Mouse (Mus musculus): ENCODE data around the gene F8a. TPM values are rescaled to one million over a fixed set of nuclear protein-coding genes. Genes with fewer than 3 reads are reported as not detected.

Gene F8a
- total and polyA plus RNA-seq, 3 experiments, result 3.4 to 6.0 TPM; not detected in 1

DNA sequence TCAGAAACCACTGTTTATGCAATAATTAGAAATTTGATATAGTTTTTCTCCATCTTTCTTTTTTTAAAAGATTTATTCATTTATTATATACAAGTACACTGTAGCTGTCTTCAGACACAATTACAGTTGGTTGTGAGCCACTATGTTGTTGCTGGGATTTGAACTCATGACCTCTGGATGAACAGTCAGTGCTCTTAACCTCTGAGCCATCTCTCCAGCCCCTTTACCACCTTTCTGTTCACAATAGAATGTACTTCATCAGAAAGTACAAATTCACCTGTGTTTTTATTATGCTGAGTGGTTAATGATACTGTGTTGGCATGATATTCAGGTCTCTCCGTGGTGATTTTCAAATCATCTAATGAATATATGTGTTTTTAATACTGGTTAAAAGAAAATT lies 2.7 kb upstream of the F8a start:
- H3K27me3 ChIP-seq (ENCODE audit: control insufficient read depth in 1 of 2, insufficient read depth in 2 of 2, low read length in 2 of 2), result no peaks in the 10 kb centered on the region
- TF ChIP-seq POLR2AphosphoS5 (IDR thresholded peaks at IDR 0.05; ENCODE audit: borderline replicate concordance, low read depth, low read length), result no peak
- peak; percentile 66 for TF ChIP-seq TBP (IDR thresholded peaks at IDR 0.05; ENCODE audit: low read depth, low read length)
- TF ChIP-seq CHD1 (IDR thresholded peaks at IDR 0.05; ENCODE audit: low read depth, low read length), result no peak
- H3K36me3 ChIP-seq (ENCODE audit: control insufficient read depth in 1 of 2, insufficient read depth in 2 of 2, low read length in 2 of 2), result peaks cover 0 to 8% of the 10 kb centered on the region in 2 experiments; a peak in 2 of 4 replicates
- peaks cover 2% of the 10 kb centered on the region; the same call in 1 of the 2 replicates for H3K79me2 ChIP-seq (ENCODE audit: control insufficient read depth, insufficient read depth, low read length, poor library complexity)
- no peak overlapping the region for H3K9ac ChIP-seq (ENCODE audit: control insufficient read depth, low read depth, low read length, poor library complexity, severe bottlenecking)
- DNase-seq (ENCODE audit: low read depth, low spot score), result no peak
- H3K4me1 ChIP-seq (ENCODE audit: control insufficient read depth in 1 of 2, insufficient read depth in 2 of 2, low read length in 2 of 2), result peaks cover 3% of the 10 kb centered on the region in 2 experiments; a peak in 2 of 4 replicates
- no peaks in the 10 kb centered on the region for H3K9me3 ChIP-seq (replicated peaks; ENCODE audit: insufficient read depth, low read length)
- no peak overlapping the region for H3K4me3 ChIP-seq (ENCODE audit: control insufficient read depth in 1 of 2, insufficient read depth in 1 of 2, low read depth in 2 of 2, low read length in 2 of 2)
- H3K27ac ChIP-seq (ENCODE audit: control insufficient read depth, low read depth, low read length), result no peak overlapping the region

DNA sequence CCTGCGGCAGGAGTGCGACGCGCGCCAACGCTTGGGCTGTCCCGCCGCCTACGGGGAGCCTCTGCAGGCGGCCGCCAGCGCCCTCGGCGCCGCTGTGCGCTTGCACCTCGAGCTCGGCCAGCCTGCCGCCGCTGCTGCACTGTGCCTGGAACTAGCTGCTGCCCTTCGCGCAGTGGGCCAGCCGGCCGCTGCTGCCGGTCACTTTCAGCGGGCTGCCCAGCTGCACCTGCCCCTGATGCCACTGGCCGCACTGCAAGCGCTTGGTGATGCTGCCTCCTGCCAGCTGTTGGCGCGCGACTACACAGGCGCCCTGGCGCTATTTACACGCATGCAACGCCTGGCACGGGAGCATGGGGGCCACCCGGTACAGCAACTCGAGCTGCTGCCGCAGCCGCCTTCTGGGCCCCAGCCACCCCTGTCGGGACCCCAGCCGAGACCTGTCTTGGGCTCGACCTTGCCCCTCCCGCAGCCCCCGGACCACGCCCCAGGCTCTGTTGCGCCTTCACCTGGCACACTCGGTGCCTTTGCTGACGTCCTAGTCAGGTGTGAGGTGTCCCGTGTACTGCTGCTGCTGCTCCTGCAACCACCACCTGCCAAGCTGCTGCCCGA lies 619 bp downstream of the F8a start:
- Histone ChIP-seq H3K9me3 (replicated peaks; ENCODE audit: insufficient read depth, low read length) (no peaks in the 10 kb centered on the region), H3K27me3 (ENCODE audit: control insufficient read depth in 1 of 2, insufficient read depth in 2 of 2, low read length in 2 of 2) (no peaks in the 10 kb centered on the region), H3K9ac (ENCODE audit: control insufficient read depth, low read depth, low read length, poor library complexity, severe bottlenecking) (peak overlapping the region; percentile 76), H3K4me3 (ENCODE audit: control insufficient read depth in 1 of 2, insufficient read depth in 1 of 2, low read depth in 2 of 2, low read length in 2 of 2) (peak overlapping the region; percentile 59 to 75), H3K27ac (ENCODE audit: control insufficient read depth, low read depth, low read length) (peak overlapping the region; percentile 94), H3K36me3 (ENCODE audit: control insufficient read depth in 1 of 2, insufficient read depth in 2 of 2, low read length in 2 of 2) (peaks cover 0 to 11% of the 10 kb centered on the region in 2 experiments; a peak in 2 of 4 replicates), H3K79me2 (ENCODE audit: control insufficient read depth, insufficient read depth, low read length, poor library complexity) (peaks cover 2% of the 10 kb centered on the region; the same call in 1 of the 2 replicates), H3K4me1 (ENCODE audit: control insufficient read depth in 1 of 2, insufficient read depth in 2 of 2, low read length in 2 of 2) (peaks cover 3% of the 10 kb centered on the region in 2 experiments; a peak in 2 of 4 replicates)
- DNase-seq (ENCODE audit: low read depth, low spot score), result peak; percentile 54
- peak; percentile 14; the same call in 1 of the 2 replicates for TF ChIP-seq MXI1 (IDR thresholded peaks at IDR 0.05; ENCODE audit: low read depth, low read length)
- no peak for TF ChIP-seq ZC3H11A (IDR thresholded peaks at IDR 0.05; ENCODE audit: low read depth, low read length)

DNA sequence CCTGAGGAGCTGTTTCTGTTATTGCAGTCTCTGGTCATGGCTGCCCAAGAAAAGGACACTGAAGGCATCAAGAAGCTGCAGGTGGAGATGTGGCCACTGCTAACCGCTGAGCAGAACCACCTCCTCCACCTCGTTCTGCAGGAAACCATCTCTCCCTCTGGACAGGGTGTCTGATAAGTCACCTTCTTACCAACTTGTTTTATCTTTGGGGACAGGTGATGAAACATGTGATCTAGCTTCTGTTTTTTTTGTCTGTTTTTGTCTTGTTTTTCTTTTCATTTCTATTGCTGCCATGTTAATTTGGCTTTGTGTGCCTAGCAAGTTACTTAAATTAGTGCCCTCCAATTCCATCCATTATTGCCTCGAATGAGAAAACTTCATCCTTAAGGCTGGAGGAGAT lies 1.2 kb downstream of the F8a start:
- no peak for DNase-seq (ENCODE audit: low read depth, low spot score)
- Histone ChIP-seq H3K79me2 (ENCODE audit: control insufficient read depth, insufficient read depth, low read length, poor library complexity) (peaks cover 2% of the 10 kb centered on the region; the same call in 1 of the 2 replicates), H3K4me1 (ENCODE audit: control insufficient read depth in 1 of 2, insufficient read depth in 2 of 2, low read length in 2 of 2) (peaks cover 3% of the 10 kb centered on the region in 2 experiments; a peak in 2 of 4 replicates), H3K9me3 (replicated peaks; ENCODE audit: insufficient read depth, low read length) (no peaks in the 10 kb centered on the region), H3K4me3 (ENCODE audit: control insufficient read depth in 1 of 2, insufficient read depth in 1 of 2, low read depth in 2 of 2, low read length in 2 of 2) (peak overlapping the region; percentile 59 to 75), H3K9ac (ENCODE audit: control insufficient read depth, low read depth, low read length, poor library complexity, severe bottlenecking) (peak overlapping the region; percentile 76), H3K27ac (ENCODE audit: control insufficient read depth, low read depth, low read length) (no peak overlapping the region), H3K27me3 (ENCODE audit: control insufficient read depth in 1 of 2, insufficient read depth in 2 of 2, low read length in 2 of 2) (no peaks in the 10 kb centered on the region), H3K36me3 (ENCODE audit: control insufficient read depth in 1 of 2, insufficient read depth in 2 of 2, low read length in 2 of 2) (peaks cover 0 to 11% of the 10 kb centered on the region in 2 experiments; a peak in 2 of 4 replicates)
- TF ChIP-seq TBP (IDR thresholded peaks at IDR 0.05; ENCODE audit: low read depth, low read length), result no peak
- TF ChIP-seq RAD21 (IDR thresholded peaks at IDR 0.05; ENCODE audit: low read depth, low read length), result no peak
- TF ChIP-seq ZC3H11A (IDR thresholded peaks at IDR 0.05; ENCODE audit: low read depth, low read length), result no peak
- TF ChIP-seq EP300 (IDR thresholded peaks at IDR 0.05; ENCODE audit: low read depth in 1 of 2, low read length in 2 of 2), result no peak
- TF ChIP-seq BHLHE40 (IDR thresholded peaks at IDR 0.05; ENCODE audit: borderline replicate concordance, low read depth, low read length), result no peak
- TF ChIP-seq TCF12 (IDR thresholded peaks at IDR 0.05; ENCODE audit: low read depth, low read length), result 0 out of 2 replicates have a peak, but pooled peaks have one; percentile 6
- TF ChIP-seq MXI1 (IDR thresholded peaks at IDR 0.05; ENCODE audit: low read depth, low read length), result no peak; the same call in 1 of the 2 replicates
- TF ChIP-seq CHD2 (IDR thresholded peaks at IDR 0.05; ENCODE audit: low read length), result no peak
- TF ChIP-seq MAFK (IDR thresholded peaks at IDR 0.05; ENCODE audit: borderline replicate concordance, low read depth, low read length), result no peak
- TF ChIP-seq GATA1 (IDR thresholded peaks at IDR 0.05; ENCODE audit: low read depth, low read length), result peak; percentile 27; the same call in 1 of the 2 replicates
- TF ChIP-seq ELF1 (IDR thresholded peaks at IDR 0.05; ENCODE audit: low read depth, low read length), result no peak
- no peak for TF ChIP-seq JUND (IDR thresholded peaks at IDR 0.05; ENCODE audit: low read depth, low read length)
- no peak for TF ChIP-seq POLR2AphosphoS2 (IDR thresholded peaks at IDR 0.05; ENCODE audit: low read length)
- TF ChIP-seq ZKSCAN1 (IDR thresholded peaks at IDR 0.05; ENCODE audit: low read depth, low read length), result no peak
- peak; percentile 57 for TF ChIP-seq ETS1 (IDR thresholded peaks at IDR 0.05; ENCODE audit: low read depth, low read length)
- no peak for TF ChIP-seq MYC (IDR thresholded peaks at IDR 0.05; ENCODE audit: low read depth, low read length)
- no peak for TF ChIP-seq GABPA (IDR thresholded peaks at IDR 0.05; ENCODE audit: low read depth, low read length)
- no peak for TF ChIP-seq MYB (IDR thresholded peaks at IDR 0.05; ENCODE audit: low read depth, low read length)
- no peak for TF ChIP-seq MAX (IDR thresholded peaks at IDR 0.05; ENCODE audit: low read length)
- no peak for TF ChIP-seq UBTF (IDR thresholded peaks at IDR 0.05; ENCODE audit: borderline replicate concordance, insufficient read depth, low read depth, low read length)
- TF ChIP-seq ZNF384 (IDR thresholded peaks at IDR 0.05; ENCODE audit: low read depth, low read length), result no peak
- TF ChIP-seq HCFC1 (IDR thresholded peaks at IDR 0.05; ENCODE audit: low read depth, low read length), result no peak
- no peak for TF ChIP-seq NELFE (IDR thresholded peaks at IDR 0.05; ENCODE audit: low read depth, low read length)

Measured in MEL (cell line).